Mouse (Mus musculus): ENCODE results near the gene Magt1.
"Not testable (repeated sequence)": the region's sequence is repeated elsewhere in the genome, so short reads cannot be mapped to it uniquely, and the experiment has no call there.

Magt1 gene

GRCm38 (mm10) chrX:106011465-106012159 lies at the start of gene Magt1:
TSS of gene Magt1 (minus strand) at chrX:106011906.
- DNase-seq (ENCODE audit: extremely low spot score, low read depth, low spot score) = no peak

GRCm38 (mm10) chrX:106048191-106048590 lies 36.5 kb upstream of the Magt1 start:
- DNase-seq (ENCODE audit: extremely low spot score, low read depth, low spot score) = peak; percentile 81

GRCm38 (mm10) chrX:106045928-106046327 lies 34.2 kb upstream of the Magt1 start:
- no peak for DNase-seq (ENCODE audit: extremely low spot score, low read depth, low spot score)

- DNase-seq (ENCODE audit: extremely low spot score, low read depth, low spot score) = no peak
Observed at GRCm38 (mm10) chrX:106045455-106045854, 33.7 kb upstream of the Magt1 start.

DNA sequence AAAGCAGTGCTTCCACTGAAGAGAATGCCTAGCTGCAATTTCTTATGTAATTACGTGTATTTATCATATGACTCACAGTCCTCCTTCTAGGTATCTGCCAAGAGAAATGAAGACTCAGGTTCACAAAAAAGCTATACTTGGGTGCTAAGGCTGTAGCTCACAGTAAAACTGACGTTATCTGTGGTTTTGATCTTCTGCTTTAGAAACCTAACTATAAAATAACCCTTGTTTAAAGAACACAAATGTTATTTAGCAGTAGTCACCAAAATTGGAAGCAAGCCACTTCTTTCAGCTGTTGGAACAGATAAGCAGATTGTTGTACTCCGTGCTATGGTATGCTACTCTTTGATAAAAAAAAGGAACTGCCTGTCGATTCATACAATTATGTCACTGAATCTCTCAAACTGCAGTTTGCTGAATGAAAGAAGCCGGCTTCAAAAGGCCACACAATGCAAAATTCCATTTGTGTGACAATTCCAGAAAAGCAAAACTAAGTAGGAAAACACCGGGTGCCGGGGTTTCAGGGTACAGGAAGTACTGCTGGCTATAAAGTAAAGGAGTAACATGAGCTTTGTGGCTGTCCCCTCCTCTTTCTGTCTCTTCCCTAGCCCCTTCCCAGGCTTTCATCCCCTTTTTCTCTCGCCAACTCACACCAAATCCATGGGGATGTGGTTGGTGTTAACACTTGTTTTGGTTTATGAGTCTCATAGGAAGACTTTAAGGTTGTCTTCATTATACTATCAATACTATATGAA lies 32.3 kb upstream of the Magt1 start:
- no peak for DNase-seq (ENCODE audit: extremely low spot score, low read depth, low spot score)

DNA sequence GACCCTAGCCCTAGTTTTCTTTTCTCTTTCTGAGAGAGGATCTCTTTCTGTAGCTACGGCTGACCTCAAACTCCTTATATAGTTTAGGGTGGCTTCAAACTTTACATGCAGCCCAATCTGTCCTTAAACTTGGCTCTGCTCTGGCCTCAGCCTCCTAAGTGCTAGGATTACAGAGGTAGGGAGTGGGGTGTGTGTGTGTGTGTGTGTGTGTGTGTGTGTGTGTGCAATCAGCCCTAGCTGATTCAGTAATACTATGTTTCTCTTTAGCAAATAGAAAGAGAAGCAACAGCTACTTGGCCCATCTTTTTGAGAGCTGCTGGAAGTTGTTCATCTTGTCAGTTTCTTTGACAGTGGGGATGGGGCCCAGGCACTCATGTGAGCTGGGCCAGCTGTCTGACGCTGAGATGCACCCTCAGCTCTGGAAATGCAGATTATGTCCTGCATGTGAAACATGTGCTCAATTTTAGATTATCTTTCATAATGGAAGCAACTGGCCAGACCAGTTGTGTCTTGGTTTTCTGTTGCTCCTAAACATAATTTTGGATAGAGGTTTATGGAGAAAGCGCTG lies 25.6 kb upstream of the Magt1 start:
- no peak for DNase-seq (ENCODE audit: extremely low spot score, low read depth, low spot score)

- DNase-seq (ENCODE audit: extremely low spot score, low read depth, low spot score) = no peak
Observed at GRCm38 (mm10) chrX:106035727-106036126, 24.0 kb upstream of the Magt1 start.

GRCm38 (mm10) chrX:106031124-106031523 lies 19.4 kb upstream of the Magt1 start:
- no peak for DNase-seq (ENCODE audit: extremely low spot score, low read depth, low spot score)

DNA sequence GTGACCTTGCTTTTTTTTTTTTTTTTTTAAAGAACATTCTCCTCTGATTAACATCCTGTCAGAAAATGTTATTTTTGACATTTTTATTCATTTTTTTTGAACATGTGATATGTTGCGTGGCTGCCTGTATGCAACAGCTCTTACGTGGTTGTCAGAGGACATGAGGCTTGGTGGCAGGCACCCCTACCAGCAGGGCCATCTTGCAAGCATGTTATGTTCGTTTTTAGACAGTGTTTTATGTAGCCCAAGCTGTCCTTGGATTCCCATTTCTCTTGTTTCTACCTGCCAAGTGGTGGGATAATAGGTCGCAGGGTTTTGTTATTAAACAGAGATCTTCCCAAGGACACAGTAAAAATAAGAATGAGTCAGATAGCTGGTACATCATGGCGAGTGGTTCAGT lies 18.5 kb upstream of the Magt1 start:
- no peak for DNase-seq (ENCODE audit: extremely low spot score, low read depth, low spot score)

DNA sequence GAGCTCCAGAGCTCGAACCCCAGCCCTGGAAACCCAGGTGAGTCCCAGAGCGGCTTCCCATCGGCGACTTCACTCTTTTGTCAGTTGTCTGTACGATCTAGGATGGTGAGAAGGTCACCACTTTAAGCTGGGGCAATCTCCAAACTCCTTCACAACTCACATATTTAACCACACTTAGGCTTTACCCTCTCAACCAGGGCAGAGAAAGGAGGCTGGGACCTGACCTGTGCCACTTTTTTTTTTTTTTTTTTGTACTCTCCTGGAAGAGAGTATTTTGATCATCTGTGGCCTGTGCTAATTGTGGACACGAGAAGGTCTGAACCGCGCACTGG lies 15.6 kb upstream of the Magt1 start:
- no peak for DNase-seq (ENCODE audit: extremely low spot score, low read depth, low spot score)

DNA sequence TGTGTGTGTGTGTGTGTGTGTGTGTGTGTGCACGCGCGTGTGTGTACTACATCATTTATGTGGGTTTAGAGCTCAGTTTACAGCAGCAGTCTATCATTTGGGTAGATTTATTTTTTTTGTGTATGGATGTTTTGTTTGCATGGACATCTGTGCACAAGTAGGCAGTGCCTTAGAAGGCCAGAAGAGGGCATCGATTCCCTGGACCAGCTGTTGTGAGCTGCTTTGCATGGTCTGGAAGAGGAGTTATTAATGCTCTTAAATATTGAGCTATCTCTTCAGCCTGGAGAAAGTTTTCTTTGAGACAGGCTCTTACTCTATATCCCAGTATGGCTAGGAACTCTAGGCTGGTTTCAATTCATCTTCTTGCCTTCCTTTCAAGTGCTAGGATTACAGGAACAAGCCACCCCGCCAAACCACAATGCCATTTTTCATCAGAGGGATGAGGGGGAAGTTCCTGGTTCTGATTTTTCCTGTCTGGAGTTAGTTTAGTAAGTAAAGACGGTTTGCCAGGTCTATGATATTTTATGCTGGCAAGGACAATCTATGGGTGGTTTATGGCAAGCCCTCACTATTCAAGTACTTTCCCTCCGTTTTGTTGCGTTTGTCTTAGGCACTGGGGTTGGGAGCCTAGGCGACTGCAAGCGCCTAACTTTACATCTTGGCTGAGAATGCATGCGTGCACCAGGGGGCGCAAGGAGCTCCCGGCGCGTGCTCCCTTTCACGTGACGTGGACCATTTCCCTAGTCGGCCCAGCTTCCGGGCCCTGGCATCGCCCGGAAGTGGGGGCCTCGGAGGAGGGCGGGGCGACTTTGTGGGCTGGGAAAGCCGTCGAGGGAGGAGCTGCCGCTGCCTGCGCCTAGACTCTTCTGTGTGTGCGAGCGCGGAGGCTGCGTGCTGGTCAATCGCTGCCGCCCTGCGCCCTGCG lies 15.0 kb upstream of the Magt1 start, which contains the start of gene Atp7a:
Atp7a (plus strand) TSS at position 859 of the 925 bp plus-strand sequence.
- no peak for DNase-seq (ENCODE audit: extremely low spot score, low read depth, low spot score)

DNA sequence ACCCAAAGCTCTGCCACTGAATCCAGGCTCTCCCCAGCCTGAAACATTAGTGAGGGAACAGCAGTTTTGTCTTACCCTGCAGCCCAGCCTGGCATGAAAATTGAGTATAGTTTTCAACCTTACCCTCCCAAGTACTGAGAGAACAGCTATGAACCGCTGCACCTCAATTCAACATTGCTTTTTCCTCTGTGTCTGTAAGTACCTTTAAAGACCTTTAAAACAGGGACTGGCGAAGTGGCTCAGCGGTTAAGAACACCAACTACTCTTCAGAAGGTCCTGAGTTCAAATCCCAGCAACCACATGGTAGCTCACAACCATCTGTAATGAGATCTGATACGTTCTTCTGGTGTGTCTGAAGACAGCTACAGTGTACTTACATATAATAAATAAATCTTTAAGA lies 5.8 kb upstream of the Magt1 start:
- no peak for DNase-seq (ENCODE audit: extremely low spot score, low read depth, low spot score)

- no peak for DNase-seq (ENCODE audit: extremely low spot score, low read depth, low spot score)
Observed at GRCm38 (mm10) chrX:106017102-106017501, 5.4 kb upstream of the Magt1 start.

GRCm38 (mm10) chrX:106015571-106016322 lies 4.0 kb upstream of the Magt1 start, which contains the start of gene Cox7b:
TSS of gene Cox7b (plus strand) at chrX:106015700.
- DNase-seq (ENCODE audit: extremely low spot score, low read depth, low spot score) = peak; percentile 90

DNA sequence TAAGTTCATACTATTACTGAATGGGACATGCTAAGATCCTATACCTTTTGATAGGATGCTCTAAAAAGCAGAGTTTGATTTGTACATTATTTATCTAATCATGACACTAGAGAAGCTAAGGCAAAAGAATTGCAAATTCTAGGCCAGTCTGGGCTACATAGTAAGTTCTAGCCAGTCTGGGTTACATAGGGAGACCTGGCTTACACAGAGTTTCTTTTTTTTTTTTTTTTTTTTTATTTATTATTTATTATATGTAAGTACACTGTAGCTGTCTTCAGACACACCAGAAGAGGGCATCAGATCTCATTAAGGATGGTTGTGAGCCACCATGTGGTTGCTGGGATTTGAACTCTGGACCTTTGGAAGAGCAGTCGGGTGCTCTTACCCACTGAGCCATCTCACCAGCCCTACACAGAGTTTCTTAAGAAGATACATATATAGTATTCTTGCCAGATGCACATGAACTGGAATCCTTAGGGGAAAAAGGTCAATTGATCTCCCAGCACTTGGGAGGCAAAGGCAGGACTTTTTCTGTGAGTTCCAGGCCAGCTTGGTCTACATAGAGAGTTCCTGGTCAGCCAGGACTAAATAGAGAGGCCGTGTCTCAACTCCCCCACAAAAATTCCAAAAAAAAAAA lies 3.2 kb upstream of the Magt1 start:
- not testable (repeated sequence) for DNase-seq (ENCODE audit: extremely low spot score, low read depth, low spot score)

- DNase-seq (ENCODE audit: extremely low spot score, low read depth, low spot score) = no peak
Observed at GRCm38 (mm10) chrX:106013217-106013616, 1.5 kb upstream of the Magt1 start.

- no peak for DNase-seq (ENCODE audit: extremely low spot score, low read depth, low spot score)
Observed at GRCm38 (mm10) chrX:106012559-106012958, 853 bp upstream of the Magt1 start.

GRCm38 (mm10) chrX:106010762-106011161 lies 944 bp downstream of the Magt1 start:
- DNase-seq (ENCODE audit: extremely low spot score, low read depth, low spot score) = no peak

DNA sequence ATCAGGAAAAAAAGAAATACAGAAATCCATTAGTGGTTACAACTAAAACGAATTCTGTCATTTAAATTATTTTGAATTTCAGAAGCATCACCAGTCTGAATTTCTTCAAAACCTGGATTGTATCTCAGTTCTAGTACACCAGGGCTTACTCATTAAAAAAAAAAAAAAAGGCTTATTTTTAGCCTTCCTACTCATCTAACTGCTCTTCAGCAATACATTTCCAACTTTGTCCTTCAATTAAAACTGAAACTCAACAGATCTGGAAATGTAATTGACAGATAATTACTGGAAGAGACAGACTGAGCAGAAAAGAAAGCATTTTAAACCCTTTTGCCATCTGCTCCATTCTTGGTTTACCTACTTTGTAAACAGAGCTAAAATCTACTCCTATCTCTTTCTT lies 10.1 kb downstream of the Magt1 start:
- DNase-seq (ENCODE audit: extremely low spot score, low read depth, low spot score) = no peak

DNA sequence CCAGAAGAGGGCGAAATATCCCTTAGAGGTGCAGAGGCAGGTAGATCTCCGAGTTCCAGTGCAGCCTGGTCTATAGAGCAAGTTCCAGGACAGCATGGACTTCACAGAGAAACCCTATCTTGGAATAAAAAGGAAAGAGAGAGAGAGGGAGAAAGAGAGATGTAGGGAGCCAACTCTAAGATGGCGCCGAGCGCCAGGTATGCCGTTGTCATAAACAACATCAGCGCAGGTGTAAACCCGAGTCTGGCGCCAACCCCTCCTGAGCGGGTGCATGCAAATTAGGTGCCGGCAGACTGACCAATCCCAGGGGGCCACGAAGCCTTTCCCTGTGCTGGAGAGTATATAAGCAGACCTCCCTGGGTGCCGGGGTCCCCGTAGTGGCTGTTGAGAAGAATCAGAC lies 54.6 kb downstream of the Magt1 start:
- DNase-seq (ENCODE audit: extremely low spot score, low read depth, low spot score) = not testable (repeated sequence)
